Mouse (Mus musculus) embryonic fibroblast, embryonic 13.5 days (primary cell): Measurements from ENCODE around the gene Ccdc159.

Source experiments
- CTCF ChIP-seq: IDR thresholded peaks from 2 replicates; pipeline ENCODE4 v1.5.1; 2011; ENCODE audit warnings: mild to moderate bottlenecking, control low read depth, low read length, moderate library complexity, borderline replicate concordance; ENCODE audit not compliant: insufficient read depth
- POLR2A ChIP-seq: IDR thresholded peaks from 2 replicates; pipeline ENCODE4 v1.6.1; 2011; ENCODE audit warnings: low read depth, mild to moderate bottlenecking, control low read depth, low read length, moderate library complexity

DNA sequence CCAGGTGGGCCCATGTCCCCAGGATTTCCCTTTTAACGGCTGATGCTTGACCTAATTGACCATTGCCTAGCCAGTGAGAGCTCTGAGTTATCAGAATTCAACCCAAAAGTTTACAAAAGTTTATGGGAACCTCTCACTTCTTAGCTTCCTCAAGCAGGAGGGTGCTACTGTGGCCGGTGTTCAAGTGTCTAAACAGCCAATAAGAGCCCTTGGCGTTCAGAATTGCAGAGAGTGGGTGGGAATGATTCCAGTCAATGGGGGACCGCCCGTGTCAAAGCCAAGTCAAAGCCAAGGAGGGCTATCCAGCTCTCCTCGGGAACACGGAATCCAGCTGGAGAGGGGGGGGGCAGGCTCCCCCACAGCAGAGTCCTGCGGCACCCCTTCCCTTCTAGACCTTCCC, 20.9 kb downstream of the Ccdc159 start:
- no peak for TF ChIP-seq CTCF
- no peak for TF ChIP-seq POLR2A
